Mouse (Mus musculus): ENCODE data around the gene Capn13.

Gene Capn13

DNA sequence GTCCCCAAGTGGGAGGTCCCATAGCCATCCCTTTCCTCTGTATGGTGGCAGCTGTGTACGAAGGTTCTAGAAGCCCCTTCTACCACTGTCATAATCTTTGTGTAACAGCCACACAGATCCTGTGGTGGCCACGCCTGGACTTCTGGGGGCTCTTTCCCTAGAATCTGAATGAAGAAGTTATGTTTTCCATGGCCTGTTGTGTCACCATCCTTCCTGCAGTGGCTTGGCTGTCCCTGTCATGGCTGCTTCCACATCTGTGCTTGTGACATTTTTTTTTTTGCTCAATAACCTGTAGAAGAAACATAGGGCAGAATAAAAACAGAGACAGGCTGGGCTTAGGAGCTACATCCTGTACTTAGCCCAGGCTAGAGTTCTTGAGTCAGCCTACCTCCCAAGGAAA is at the start of gene Capn13:
Gene Capn13 (minus strand): TSS at position 5 of the 400 bp plus-strand sequence.
- DNase-seq (ENCODE audit: low spot score in 2 of 2) = no peak

DNA sequence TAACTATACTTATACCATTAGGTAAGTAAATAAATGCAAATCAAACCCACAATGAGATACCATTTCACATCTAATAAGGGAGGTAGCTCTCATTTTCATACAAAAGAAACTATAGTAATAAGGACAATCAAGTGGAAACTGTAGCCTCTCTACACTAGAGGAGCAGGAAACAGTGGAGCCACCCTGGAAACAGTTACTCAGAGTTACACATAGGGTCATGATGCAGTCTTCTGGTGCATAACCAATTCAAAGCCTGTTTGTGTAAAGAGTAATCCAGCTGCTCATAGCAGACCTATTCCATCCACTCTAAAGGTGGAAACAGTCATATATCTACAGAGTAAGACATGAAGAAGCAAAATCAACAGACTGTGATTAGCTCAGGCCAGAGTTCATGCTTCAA is 48.4 kb upstream of the Capn13 start:
- no peak for DNase-seq (ENCODE audit: low spot score in 2 of 2)

DNA sequence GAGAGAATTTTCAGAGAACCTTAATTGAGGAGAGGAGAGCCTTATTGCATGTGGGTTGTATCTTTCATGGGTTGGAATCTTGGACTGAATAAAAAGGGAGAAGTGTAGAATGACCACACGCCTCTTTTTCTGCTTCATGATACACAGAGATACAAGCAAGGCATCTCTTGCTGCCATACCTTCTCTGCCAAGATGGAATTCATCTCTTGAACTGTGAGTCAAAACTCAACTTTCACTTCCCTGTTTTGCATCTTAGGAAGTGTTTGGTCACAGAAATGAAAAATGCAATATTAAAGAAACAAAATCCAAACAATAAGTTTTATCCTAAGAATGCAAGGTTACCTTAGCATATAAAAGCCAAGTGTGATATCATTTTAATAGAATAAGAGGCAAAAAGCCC is 40.1 kb upstream of the Capn13 start:
- no peak for DNase-seq (ENCODE audit: low spot score in 2 of 2)

GRCm38 (mm10) chr17:73432564-73433006 is 31.9 kb upstream of the Capn13 start:
- DNase-seq (ENCODE audit: low spot score in 2 of 2) = no peak

GRCm38 (mm10) chr17:73432058-73432457 is 31.4 kb upstream of the Capn13 start:
- DNase-seq (ENCODE audit: low spot score in 2 of 2) = no peak

GRCm38 (mm10) chr17:73417382-73417781 is 16.7 kb upstream of the Capn13 start:
- DNase-seq (ENCODE audit: low spot score in 2 of 2) = no peak

- DNase-seq (ENCODE audit: low spot score in 2 of 2) = no peak
These were observed 15.6 kb upstream of the Capn13 start for GRCm38 (mm10) chr17:73416181-73416795.

- DNase-seq (ENCODE audit: low spot score in 2 of 2) = no peak
These were observed 11.2 kb upstream of the Capn13 start for GRCm38 (mm10) chr17:73411817-73412216.

GRCm38 (mm10) chr17:73401272-73401671 is 606 bp upstream of the Capn13 start:
- DNase-seq (ENCODE audit: low spot score in 2 of 2) = no peak

DNA sequence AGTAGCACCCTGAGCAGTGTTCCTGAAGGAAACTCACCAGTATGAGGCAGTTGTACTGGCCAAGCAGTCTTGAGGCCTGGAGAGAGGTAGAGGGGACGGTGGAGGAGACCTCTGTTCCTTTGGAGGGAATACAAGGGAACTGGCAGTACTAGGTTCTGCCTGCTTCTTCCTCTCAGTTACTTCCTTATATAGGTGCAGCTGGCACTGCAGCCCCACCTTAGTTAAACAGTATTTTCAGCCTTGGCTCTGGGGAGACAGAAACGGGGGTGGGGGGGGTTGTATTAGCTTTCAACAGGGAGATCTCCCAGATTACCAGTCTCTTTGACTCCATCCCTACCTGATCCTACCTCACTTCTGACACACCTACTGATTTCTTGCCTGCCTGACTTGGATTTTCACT is 1.5 kb downstream of the Capn13 start:
- no peak for DNase-seq (ENCODE audit: low spot score in 2 of 2)

GRCm38 (mm10) chr17:73393361-73393760 is 7.3 kb downstream of the Capn13 start:
- DNase-seq (ENCODE audit: low spot score in 2 of 2) = no peak

GRCm38 (mm10) chr17:73391771-73392170 is 8.9 kb downstream of the Capn13 start:
- no peak for DNase-seq (ENCODE audit: low spot score in 2 of 2)

DNA sequence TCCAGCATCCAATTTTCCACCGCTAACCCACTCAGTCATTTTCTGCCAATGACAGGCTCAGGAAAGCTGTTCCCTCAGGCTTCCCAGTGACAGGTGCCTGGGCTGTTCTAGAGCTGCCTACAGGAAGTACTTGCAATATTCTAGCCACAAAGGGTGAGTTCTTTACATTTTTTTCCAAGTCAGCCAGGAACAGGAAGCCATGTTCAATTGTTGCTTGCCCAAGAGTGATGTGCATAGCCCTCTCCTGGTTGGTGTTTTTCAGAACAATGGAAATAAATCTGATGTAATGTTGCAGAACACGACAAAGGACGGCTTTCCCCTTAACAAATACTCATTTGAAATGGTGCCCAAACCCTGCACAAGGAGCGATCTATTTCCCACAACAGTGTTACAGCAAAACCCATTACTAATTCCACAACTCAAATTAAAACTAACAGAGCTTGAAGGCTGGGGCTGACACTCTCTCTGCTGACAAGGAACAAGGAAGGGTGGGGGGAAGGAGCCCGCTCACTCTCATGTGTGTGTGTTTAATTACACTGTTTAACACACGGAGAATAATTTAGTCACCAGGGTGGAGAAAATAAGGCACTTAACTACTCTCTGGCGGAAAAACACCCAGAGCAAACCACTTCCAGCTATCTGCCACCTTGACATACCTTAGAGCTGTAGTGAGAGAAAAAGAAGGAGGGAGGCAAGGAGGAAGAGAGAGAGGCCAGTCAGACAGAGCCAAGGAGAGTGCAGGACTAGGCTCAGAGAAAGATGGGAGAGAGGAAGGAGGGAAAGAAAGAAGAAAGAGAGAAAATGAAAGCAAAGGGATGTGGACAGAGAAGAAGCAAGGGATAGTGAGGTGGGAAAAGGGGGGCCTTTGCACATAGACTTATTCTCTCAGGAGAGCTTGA is 10.2 kb downstream of the Capn13 start:
- no peak for DNase-seq (ENCODE audit: low spot score in 2 of 2)

- no peak for DNase-seq (ENCODE audit: low spot score in 2 of 2)
These were observed 11.3 kb downstream of the Capn13 start for GRCm38 (mm10) chr17:73389336-73389735.

GRCm38 (mm10) chr17:73386581-73386980 is 14.1 kb downstream of the Capn13 start:
- no peak for DNase-seq (ENCODE audit: low spot score in 2 of 2)

GRCm38 (mm10) chr17:73385940-73386339 is 14.7 kb downstream of the Capn13 start:
- DNase-seq (ENCODE audit: low spot score in 2 of 2) = no peak

DNA sequence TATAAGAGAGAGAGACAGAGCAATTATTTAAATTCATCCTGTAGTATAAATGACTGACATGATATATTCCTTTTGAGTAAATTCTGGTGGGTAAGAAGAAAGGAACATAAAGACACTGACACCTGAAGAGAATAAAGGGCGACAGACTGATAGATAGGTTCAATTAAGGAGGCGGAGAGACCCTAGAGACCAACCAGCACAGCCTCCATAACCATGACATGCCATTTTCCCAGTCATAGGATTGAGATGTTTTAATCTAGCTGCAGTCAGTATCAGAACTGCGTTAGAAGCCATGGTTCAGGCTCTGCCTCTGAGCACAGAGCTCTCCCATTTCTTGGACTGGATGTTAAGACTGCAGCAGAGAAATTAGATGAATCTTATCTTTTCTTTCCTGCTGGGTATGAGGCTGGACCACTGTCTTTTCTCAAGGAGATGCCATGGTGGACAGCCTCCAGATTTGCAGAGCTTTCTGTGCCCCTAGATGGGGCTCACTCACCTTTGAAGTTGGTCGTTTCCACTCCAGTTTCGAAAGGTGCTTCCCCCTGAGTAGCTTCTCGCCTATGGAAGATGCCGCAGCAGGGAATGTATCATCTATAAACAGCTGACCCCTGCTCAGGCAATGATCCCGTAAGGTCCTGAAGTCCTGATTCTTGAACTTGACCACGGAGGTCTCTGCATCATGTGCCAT is 18.2 kb downstream of the Capn13 start:
- no peak for DNase-seq (ENCODE audit: low spot score in 2 of 2)

GRCm38 (mm10) chr17:73381681-73382080 is 19.0 kb downstream of the Capn13 start:
- no peak for DNase-seq (ENCODE audit: low spot score in 2 of 2)

GRCm38 (mm10) chr17:73377778-73378484 is 22.7 kb downstream of the Capn13 start:
- DNase-seq (ENCODE audit: low spot score in 2 of 2) = no peak

- DNase-seq (ENCODE audit: low spot score in 2 of 2) = no peak
These were observed 33.3 kb downstream of the Capn13 start for GRCm38 (mm10) chr17:73367334-73367733.

GRCm38 (mm10) chr17:73361054-73361453 is 39.6 kb downstream of the Capn13 start:
- DNase-seq (ENCODE audit: low spot score in 2 of 2) = no peak

Measured in thymus, postnatal 10 days (tissue).